Mouse (Mus musculus): ENCODE measurements around the gene Aqp5. TPM values are rescaled to one million over a fixed set of nuclear protein-coding genes. Genes with fewer than 3 reads are reported as not detected.

The Aqp5 gene
- polyA plus RNA-seq, 1 experiment from 2014 or later = 551 TPM

DNA sequence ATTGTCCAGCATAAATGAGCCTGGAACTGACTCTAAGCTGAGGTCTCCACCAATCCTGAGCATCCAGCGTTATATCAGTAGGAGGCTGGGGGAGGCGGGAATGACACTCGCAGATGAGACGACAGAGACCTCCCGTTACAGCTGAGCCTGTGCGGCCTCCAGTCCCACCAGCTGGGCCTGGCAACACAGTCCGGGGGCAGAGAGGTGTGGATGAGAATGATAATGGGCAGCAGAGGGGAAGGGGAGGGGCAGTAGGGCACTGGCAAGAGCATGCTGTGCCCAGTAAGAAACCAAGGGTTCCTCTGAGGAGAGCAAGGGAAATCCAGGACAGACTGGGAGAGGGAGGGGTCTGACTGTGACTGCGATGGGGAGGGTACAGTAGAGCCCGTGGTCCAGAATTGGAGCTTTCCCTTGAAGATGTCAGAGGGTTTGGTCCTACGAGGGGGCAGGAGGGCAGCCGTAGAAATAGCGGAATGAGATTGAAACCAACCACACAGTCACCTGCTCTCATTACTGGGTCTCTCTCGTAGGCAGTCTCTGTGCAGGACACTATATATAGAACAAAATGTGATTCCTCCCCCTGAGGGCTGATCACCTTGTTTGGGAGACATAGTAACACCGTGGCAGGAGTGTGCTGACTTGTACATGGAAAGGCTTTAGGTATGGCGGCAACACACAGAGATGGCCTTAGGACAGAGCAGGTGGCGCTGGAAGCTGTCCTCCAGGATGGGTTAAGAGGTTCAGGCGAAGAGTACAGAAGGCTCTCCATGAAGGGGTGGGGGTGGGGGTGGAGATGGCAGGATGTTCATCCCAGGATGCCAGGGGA is 8.9 kb downstream of the Aqp5 start:
- 55% methylated on average over 17 of the region's 17 CpGs for WGBS
- H3K4me3 ChIP-seq (ENCODE audit: low read depth, low read length) = no peak overlapping the region
- DNase-seq (ENCODE audit: low spot score) (no peak), ATAC-seq (no peak)
- no peak overlapping the region for H3K27ac ChIP-seq (ENCODE audit: low read length)
- TF ChIP-seq EP300 (IDR thresholded peaks at IDR 0.05) (no peak), CTCF (IDR thresholded peaks at IDR 0.05) (no peak)
- no peaks in the 10 kb centered on the region for H3K36me3 ChIP-seq (ENCODE audit: insufficient read depth, low read length)
- no peak overlapping the region for H3K4me2 ChIP-seq (replicated peaks; ENCODE audit: low read depth, low read length)
- no peaks in the 10 kb centered on the region; the same call in 1 of the 2 replicates for H3K4me1 ChIP-seq (ENCODE audit: insufficient read depth, low read depth, low read length)
- no peak overlapping the region for H3K9ac ChIP-seq (replicated peaks; ENCODE audit: low read depth)
- H3K9me3 ChIP-seq (ENCODE audit: low read length) = no peaks in the 10 kb centered on the region
- 0 out of 2 replicates have a peak, but pooled peaks cover 12% of the 10 kb centered on the region for H3K27me3 ChIP-seq (replicated peaks; ENCODE audit: insufficient read depth, low read length)

DNA sequence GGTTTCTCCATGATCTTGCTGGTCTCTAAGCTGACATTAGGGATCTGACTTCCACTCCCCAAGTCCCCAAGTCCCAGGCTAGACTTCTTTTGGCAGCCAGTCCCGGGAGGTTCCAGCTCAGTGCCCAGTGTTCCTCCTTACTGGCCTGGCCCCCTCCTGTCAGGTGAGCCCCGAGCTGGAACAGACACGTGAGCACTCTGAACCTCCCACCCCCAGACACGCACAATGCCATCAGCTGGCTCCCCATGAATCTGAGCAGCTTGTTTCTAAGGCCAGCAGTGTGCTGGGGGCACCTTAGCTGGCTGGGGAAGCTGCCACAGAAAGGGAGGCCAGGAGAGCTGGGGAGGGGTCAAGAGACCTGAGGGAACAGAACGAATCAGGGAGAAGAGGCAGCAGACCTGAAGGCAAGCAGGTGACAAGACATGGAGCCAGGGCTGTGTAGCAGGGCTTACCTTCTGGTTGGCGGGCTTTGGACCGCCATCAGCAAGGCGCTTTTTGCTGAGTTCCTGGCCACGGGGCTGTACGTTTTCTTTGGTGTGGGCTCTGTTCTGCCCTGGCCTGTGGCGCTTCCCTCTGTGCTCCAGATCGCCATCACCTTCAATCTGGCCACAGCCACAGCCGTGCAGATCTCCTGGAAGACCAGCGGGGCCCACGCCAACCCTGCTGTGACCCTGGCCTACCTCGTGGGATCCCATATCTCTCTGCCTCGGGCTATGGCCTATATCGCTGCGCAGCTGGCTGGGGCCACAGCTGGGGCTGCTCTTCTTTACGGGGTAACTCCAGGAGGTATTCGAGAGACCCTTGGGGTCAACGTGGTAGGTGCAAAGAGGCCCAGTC is 10.6 kb downstream of the Aqp5 start, which contains the start of gene Aqp6:
TSS of gene Aqp6 (plus strand) at position 415 of the 837 bp plus-strand sequence.
- no peak within 1 kb of the TSS for H3K27ac ChIP-seq (ENCODE audit: low read length)
- no peaks in the 10 kb centered on the region for H3K9me3 ChIP-seq (ENCODE audit: low read length)
- no peak for DNase-seq (ENCODE audit: low spot score)
- H3K4me2 ChIP-seq (replicated peaks; ENCODE audit: low read depth, low read length) = no peak within 1 kb of the TSS
- H3K4me3 ChIP-seq (ENCODE audit: low read depth, low read length) = no peak within 1 kb of the TSS
- no peaks in the 10 kb centered on the region; the same call in 1 of the 2 replicates for H3K4me1 ChIP-seq (ENCODE audit: insufficient read depth, low read depth, low read length)
- ATAC-seq = no peak
- 0 out of 2 replicates have a peak, but pooled peaks cover 8% of the 10 kb centered on the region for H3K27me3 ChIP-seq (replicated peaks; ENCODE audit: insufficient read depth, low read length)
- H3K36me3 ChIP-seq (ENCODE audit: insufficient read depth, low read length) = no peaks in the 10 kb centered on the region
- WGBS = 72% methylated on average over 22 of the region's 22 CpGs
- no peak within 1 kb of the TSS for H3K9ac ChIP-seq (replicated peaks; ENCODE audit: low read depth)
- TF ChIP-seq CTCF (IDR thresholded peaks at IDR 0.05) (no peak), EP300 (IDR thresholded peaks at IDR 0.05) (no peak)

DNA sequence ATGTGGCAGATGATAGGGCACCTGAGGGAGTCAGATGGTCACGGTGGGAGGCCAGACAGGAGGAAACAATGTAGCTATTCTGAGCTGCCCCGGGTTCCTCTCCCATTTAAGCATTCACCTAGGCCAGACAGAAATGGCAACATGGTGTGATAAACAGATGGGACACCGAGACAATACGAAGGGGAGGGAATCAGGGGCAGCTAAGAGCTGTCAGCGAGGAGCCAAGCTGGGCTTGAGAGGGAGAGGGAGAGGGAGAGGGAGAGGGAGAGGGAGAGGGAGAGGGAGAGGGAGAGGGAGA is 11.2 kb downstream of the Aqp5 start:
- no peak for DNase-seq (ENCODE audit: low spot score)
- WGBS = 46% methylated on average over 5 of the region's 5 CpGs
- no peak for TF ChIP-seq EP300 (IDR thresholded peaks at IDR 0.05)
- H3K4me3 ChIP-seq (ENCODE audit: low read depth, low read length) = no peak overlapping the region
- H3K9me3 ChIP-seq (ENCODE audit: low read length) = no peaks in the 10 kb centered on the region
- H3K4me1 ChIP-seq (ENCODE audit: insufficient read depth, low read depth, low read length) = no peaks in the 10 kb centered on the region
- H3K27me3 ChIP-seq (replicated peaks; ENCODE audit: insufficient read depth, low read length) = 0 out of 2 replicates have a peak, but pooled peaks cover 8% of the 10 kb centered on the region
- H3K27ac ChIP-seq (ENCODE audit: low read length) = no peak overlapping the region
- H3K4me2 ChIP-seq (replicated peaks; ENCODE audit: low read depth, low read length) = no peak overlapping the region
- H3K36me3 ChIP-seq (ENCODE audit: insufficient read depth, low read length) = no peaks in the 10 kb centered on the region
- no peak overlapping the region for H3K9ac ChIP-seq (replicated peaks; ENCODE audit: low read depth)
- no peak for ATAC-seq

DNA sequence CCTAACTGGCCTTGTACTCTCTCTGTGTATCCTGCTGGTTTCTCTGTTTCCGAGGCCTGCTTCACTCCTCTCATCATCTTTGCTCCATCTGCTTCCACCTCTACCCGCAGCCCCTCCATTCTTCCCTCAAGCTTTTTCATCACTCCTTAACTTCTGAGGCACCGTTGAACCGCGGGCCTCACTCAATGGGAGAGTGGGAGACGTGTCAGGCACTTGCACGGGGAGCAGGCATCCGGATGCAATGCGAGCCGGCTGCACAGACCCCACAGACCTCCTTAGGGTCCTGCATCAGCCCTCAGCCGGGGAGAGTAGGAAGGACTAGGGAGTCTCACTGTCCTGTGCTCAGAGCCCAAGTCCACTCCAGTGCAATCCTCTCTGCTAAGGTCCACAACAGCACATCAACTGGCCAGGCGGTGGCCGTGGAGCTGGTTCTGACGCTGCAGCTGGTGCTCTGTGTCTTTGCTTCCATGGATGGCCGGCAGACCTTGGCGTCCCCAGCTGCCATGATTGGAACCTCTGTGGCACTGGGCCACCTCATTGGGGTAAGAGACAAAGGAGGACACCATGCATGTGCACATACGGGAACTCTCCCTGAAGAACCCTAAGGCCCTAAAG is 11.7 kb downstream of the Aqp5 start:
- 0 out of 2 replicates have a peak, but pooled peaks cover 4% of the 10 kb centered on the region for H3K27me3 ChIP-seq (replicated peaks; ENCODE audit: insufficient read depth, low read length)
- no peak overlapping the region for H3K4me2 ChIP-seq (replicated peaks; ENCODE audit: low read depth, low read length)
- H3K36me3 ChIP-seq (ENCODE audit: insufficient read depth, low read length) = no peaks in the 10 kb centered on the region
- TF ChIP-seq CTCF (IDR thresholded peaks at IDR 0.05) (no peak), EP300 (IDR thresholded peaks at IDR 0.05) (no peak)
- 79% methylated on average over 17 of the region's 17 CpGs for WGBS
- no peaks in the 10 kb centered on the region for H3K9me3 ChIP-seq (ENCODE audit: low read length)
- DNase-seq (ENCODE audit: low spot score) = no peak
- no peaks in the 10 kb centered on the region for H3K4me1 ChIP-seq (ENCODE audit: insufficient read depth, low read depth, low read length)
- no peak for ATAC-seq
- H3K4me3 ChIP-seq (ENCODE audit: low read depth, low read length) = no peak overlapping the region
- H3K9ac ChIP-seq (replicated peaks; ENCODE audit: low read depth) = no peak overlapping the region
- H3K27ac ChIP-seq (ENCODE audit: low read length) = no peak overlapping the region

DNA sequence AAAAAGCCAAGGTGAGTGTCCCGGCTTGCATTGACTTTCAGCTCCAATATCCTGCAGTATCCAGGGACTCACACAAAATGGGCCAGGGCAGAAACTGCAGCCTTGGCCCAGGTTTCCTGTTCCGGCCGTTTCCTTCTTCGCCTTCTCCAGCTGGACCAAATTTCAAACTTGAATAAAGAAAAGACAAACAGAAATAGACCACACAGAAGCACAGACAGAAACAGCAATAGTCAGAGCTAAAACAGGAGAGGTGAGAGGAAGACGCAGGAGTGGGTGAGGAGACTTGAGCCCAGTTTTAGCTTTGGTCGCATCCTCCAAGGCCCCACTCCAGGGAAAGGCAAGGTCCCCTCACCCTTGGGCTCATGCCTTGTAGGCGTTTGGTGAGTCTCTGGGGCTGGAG is 12.6 kb downstream of the Aqp5 start:
- no peak for TF ChIP-seq EP300 (IDR thresholded peaks at IDR 0.05)
- TF ChIP-seq CTCF (IDR thresholded peaks at IDR 0.05) = no peak
- no peaks in the 10 kb centered on the region for H3K9me3 ChIP-seq (ENCODE audit: low read length)
- ATAC-seq (no peak), DNase-seq (ENCODE audit: low spot score) (no peak)
- H3K27ac ChIP-seq (ENCODE audit: low read length) = no peak overlapping the region
- H3K27me3 ChIP-seq (replicated peaks; ENCODE audit: insufficient read depth, low read length) = no peaks in the 10 kb centered on the region
- no peak overlapping the region for H3K4me3 ChIP-seq (ENCODE audit: low read depth, low read length)
- no peaks in the 10 kb centered on the region for H3K36me3 ChIP-seq (ENCODE audit: insufficient read depth, low read length)
- H3K4me1 ChIP-seq (ENCODE audit: insufficient read depth, low read depth, low read length) = no peaks in the 10 kb centered on the region
- H3K4me2 ChIP-seq (replicated peaks; ENCODE audit: low read depth, low read length) = no peak overlapping the region
- H3K9ac ChIP-seq (replicated peaks; ENCODE audit: low read depth) = no peak overlapping the region
- 73% methylated on average over 7 of the region's 7 CpGs for WGBS

DNA sequence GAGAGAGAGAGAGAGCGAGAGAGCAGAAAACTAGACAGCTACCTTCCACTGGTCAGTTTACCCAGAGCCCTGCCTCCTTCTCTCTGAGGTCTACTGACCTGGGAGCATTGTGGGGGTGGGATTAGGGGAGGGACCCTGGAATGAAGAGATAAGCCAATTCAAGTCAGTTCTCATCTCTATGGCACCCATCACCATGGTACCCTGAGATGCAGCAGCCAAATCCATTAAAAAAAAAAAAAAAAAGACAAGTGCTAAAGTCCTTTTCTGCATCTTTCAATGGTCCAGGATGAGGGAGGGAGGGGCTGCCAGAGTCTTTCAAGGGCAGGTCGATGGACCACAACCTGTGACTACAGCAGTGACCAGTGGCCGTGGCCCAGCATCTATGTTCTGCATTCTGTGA is 15.0 kb downstream of the Aqp5 start:
- Histone ChIP-seq H3K9me3 (ENCODE audit: low read length) (no peaks in the 10 kb centered on the region), H3K27me3 (replicated peaks; ENCODE audit: insufficient read depth, low read length) (no peaks in the 10 kb centered on the region), H3K4me3 (ENCODE audit: low read depth, low read length) (no peak overlapping the region), H3K36me3 (ENCODE audit: insufficient read depth, low read length) (no peaks in the 10 kb centered on the region), H3K27ac (ENCODE audit: low read length) (no peak overlapping the region), H3K4me2 (replicated peaks; ENCODE audit: low read depth, low read length) (no peak overlapping the region), H3K9ac (replicated peaks; ENCODE audit: low read depth) (no peak overlapping the region), H3K4me1 (ENCODE audit: insufficient read depth, low read depth, low read length) (no peaks in the 10 kb centered on the region)
- WGBS = 72% methylated on average over 2 of the region's 3 CpGs
- DNase-seq (ENCODE audit: low spot score) (no peak), ATAC-seq (no peak)
- TF ChIP-seq EP300 (IDR thresholded peaks at IDR 0.05) (no peak), CTCF (IDR thresholded peaks at IDR 0.05) (no peak)

Data from lung, postnatal 0 days (tissue).